Mouse (Mus musculus): ENCODE measurements around the gene Ipmk. TPM values are rescaled to one million over a fixed set of nuclear protein-coding genes. Genes with fewer than 3 reads are reported as not detected.

The Ipmk gene
- total and polyA plus RNA-seq, 2 experiments from 2014 or later, result 14.4 to 19.0 TPM

DNA sequence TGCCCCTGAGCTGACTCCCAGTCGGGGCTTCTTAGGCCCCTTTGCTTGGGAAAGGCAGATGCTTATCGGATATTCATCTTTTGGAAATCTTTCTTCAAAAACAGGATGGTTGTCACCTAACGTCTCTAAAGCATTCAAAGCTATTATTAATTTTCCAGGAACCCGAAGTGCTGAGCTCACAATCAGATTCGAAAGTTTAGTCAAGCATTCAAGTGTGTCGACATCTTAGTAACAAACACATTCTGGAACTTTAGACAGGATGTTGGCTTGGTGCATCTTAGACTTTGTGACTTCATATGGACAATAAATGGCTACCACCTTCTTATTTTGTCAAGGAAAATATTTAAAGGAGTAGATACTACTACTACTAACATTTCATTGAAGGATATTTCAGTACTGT lies 19.2 kb upstream of the Ipmk start:
- no peak for DNase-seq (ENCODE audit: low spot score)
- no peak for TF ChIP-seq CTCF (IDR thresholded peaks at IDR 0.05; ENCODE audit: low read depth)
- no peak overlapping the region for H3K9ac ChIP-seq (replicated peaks; ENCODE audit: low read length)
- H3K4me3 ChIP-seq (ENCODE audit: low read length), result no peak overlapping the region
- H3K27ac ChIP-seq, result no peak overlapping the region
- WGBS, result 86% methylated on average over 6 of the region's 6 CpGs
- no peak for ATAC-seq
- H3K9me3 ChIP-seq (ENCODE audit: low read length), result no peaks in the 10 kb centered on the region
- no peak overlapping the region for H3K4me2 ChIP-seq (ENCODE audit: low read depth, low read length)
- H3K4me1 ChIP-seq (ENCODE audit: insufficient read depth, low read length), result no peaks in the 10 kb centered on the region
- peaks cover 14% of the 10 kb centered on the region; the same call in 1 of the 2 replicates for H3K36me3 ChIP-seq (ENCODE audit: insufficient read depth, low read length)
- H3K27me3 ChIP-seq (ENCODE audit: insufficient read depth, low read length), result no peaks in the 10 kb centered on the region

DNA sequence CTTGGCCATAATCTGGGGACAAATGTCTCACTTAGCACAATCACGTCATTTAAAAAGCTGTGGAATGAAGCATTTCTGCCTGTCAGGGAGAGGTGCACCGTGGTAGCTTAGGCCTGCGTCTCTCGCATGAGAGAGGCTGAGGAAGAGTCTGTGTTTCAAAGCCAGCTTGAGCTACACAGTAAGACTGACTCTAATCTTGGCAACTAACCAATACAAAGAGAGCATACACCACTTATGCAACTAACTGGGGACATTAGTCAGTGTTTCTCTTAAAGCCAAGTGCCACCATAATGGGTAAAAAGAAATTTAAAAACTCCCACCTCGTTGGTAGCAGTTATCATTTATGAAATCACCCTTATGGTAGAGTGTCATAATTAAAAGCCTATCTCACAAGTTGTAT lies 18.7 kb upstream of the Ipmk start:
- Histone ChIP-seq H3K9ac (replicated peaks; ENCODE audit: low read length) (no peak overlapping the region), H3K27ac (no peak overlapping the region), H3K4me2 (ENCODE audit: low read depth, low read length) (no peak overlapping the region), H3K4me1 (ENCODE audit: insufficient read depth, low read length) (no peaks in the 10 kb centered on the region), H3K9me3 (ENCODE audit: low read length) (no peaks in the 10 kb centered on the region), H3K27me3 (ENCODE audit: insufficient read depth, low read length) (no peaks in the 10 kb centered on the region), H3K4me3 (ENCODE audit: low read length) (no peak overlapping the region), H3K36me3 (ENCODE audit: insufficient read depth, low read length) (peaks cover 15% of the 10 kb centered on the region; the same call in 1 of the 2 replicates)
- DNase-seq (ENCODE audit: low spot score) (no peak), ATAC-seq (no peak)
- no peak for TF ChIP-seq CTCF (IDR thresholded peaks at IDR 0.05; ENCODE audit: low read depth)
- 84% methylated on average over 5 of the region's 5 CpGs for WGBS

DNA sequence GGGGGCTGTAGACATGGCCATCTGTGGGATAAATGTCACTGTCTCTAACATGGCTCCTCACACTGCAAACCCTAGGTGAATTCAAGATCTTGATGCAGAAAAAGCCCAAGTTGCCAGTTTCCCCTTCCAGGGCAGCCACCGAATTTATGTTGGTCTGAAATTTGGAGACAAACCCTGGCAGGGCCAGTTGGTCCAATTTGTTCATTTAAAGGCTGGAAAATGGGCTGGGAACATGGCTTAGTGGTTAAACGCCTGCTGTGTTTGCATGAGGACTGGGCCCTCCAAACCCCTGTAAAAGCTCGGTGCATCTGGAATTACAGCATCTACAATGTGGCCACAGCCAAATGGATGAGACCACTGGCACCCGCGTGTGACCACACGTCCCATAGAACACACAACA lies 18.3 kb upstream of the Ipmk start:
- no peaks in the 10 kb centered on the region for H3K9me3 ChIP-seq (ENCODE audit: low read length)
- no peak overlapping the region for H3K4me2 ChIP-seq (ENCODE audit: low read depth, low read length)
- no peaks in the 10 kb centered on the region for H3K4me1 ChIP-seq (ENCODE audit: insufficient read depth, low read length)
- no peak for TF ChIP-seq CTCF (IDR thresholded peaks at IDR 0.05; ENCODE audit: low read depth)
- ATAC-seq (no peak), DNase-seq (ENCODE audit: low spot score) (no peak)
- 94% methylated on average over 6 of the region's 6 CpGs for WGBS
- H3K36me3 ChIP-seq (ENCODE audit: insufficient read depth, low read length), result peaks cover 19% of the 10 kb centered on the region; the same call in 1 of the 2 replicates
- no peak overlapping the region for H3K27ac ChIP-seq
- no peaks in the 10 kb centered on the region for H3K27me3 ChIP-seq (ENCODE audit: insufficient read depth, low read length)
- H3K4me3 ChIP-seq (ENCODE audit: low read length), result no peak overlapping the region
- no peak overlapping the region for H3K9ac ChIP-seq (replicated peaks; ENCODE audit: low read length)

- DNase-seq (ENCODE audit: low spot score) (no peak), ATAC-seq (no peak)
- Histone ChIP-seq H3K9me3 (ENCODE audit: low read length) (no peaks in the 10 kb centered on the region), H3K36me3 (ENCODE audit: insufficient read depth, low read length) (peaks cover 20% of the 10 kb centered on the region; the same call in 1 of the 2 replicates), H3K27ac (no peak overlapping the region), H3K9ac (replicated peaks; ENCODE audit: low read length) (no peak overlapping the region), H3K4me1 (ENCODE audit: insufficient read depth, low read length) (no peaks in the 10 kb centered on the region), H3K4me3 (ENCODE audit: low read length) (no peak overlapping the region), H3K4me2 (ENCODE audit: low read depth, low read length) (no peak overlapping the region), H3K27me3 (ENCODE audit: insufficient read depth, low read length) (no peaks in the 10 kb centered on the region)
- 98% methylated on average over 12 of the region's 12 CpGs for WGBS
- TF ChIP-seq CTCF (IDR thresholded peaks at IDR 0.05; ENCODE audit: low read depth), result no peak
Measured at GRCm38 (mm10) chr10:71330070-71330469, 17.5 kb upstream of the Ipmk start.

- no peak overlapping the region for H3K4me3 ChIP-seq (ENCODE audit: low read length)
- no peaks in the 10 kb centered on the region for H3K9me3 ChIP-seq (ENCODE audit: low read length)
- no peak overlapping the region for H3K27ac ChIP-seq
- TF ChIP-seq CTCF (IDR thresholded peaks at IDR 0.05; ENCODE audit: low read depth), result no peak
- ATAC-seq (no peak), DNase-seq (ENCODE audit: low spot score) (no peak)
- WGBS, result 95% methylated on average over 7 of the region's 7 CpGs
- peaks cover 28% of the 10 kb centered on the region for H3K36me3 ChIP-seq (ENCODE audit: insufficient read depth, low read length)
- no peak overlapping the region for H3K4me2 ChIP-seq (ENCODE audit: low read depth, low read length)
- no peaks in the 10 kb centered on the region for H3K4me1 ChIP-seq (ENCODE audit: insufficient read depth, low read length)
- H3K9ac ChIP-seq (replicated peaks; ENCODE audit: low read length), result no peak overlapping the region
- no peaks in the 10 kb centered on the region for H3K27me3 ChIP-seq (ENCODE audit: insufficient read depth, low read length)
Measured at GRCm38 (mm10) chr10:71331908-71332307, 15.7 kb upstream of the Ipmk start.

DNA sequence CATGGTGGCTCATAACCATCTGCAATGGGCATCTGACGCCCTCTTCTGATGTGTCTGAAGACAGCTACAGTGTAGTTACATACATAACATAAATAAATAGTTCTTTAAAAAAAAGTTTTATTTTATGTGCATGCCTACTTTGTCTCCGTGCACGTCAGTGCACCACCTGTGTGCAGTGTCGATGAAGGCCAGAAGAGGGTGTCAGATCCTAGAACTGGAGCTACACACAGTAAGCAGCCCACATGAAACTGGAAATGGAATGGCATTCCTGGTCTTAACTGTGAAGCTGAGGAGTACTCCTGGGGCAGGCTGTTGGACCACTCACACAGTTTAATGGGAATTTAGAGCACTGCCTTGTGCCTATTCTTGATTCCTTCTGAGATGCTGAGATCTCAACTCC lies 15.2 kb upstream of the Ipmk start:
- H3K4me1 ChIP-seq (ENCODE audit: insufficient read depth, low read length), result no peaks in the 10 kb centered on the region
- DNase-seq (ENCODE audit: low spot score) (no peak), ATAC-seq (no peak)
- no peak overlapping the region for H3K4me2 ChIP-seq (ENCODE audit: low read depth, low read length)
- peaks cover 28% of the 10 kb centered on the region for H3K36me3 ChIP-seq (ENCODE audit: insufficient read depth, low read length)
- no peak overlapping the region for H3K4me3 ChIP-seq (ENCODE audit: low read length)
- WGBS, result 90% methylated on average over 4 of the region's 4 CpGs
- no peak overlapping the region for H3K9ac ChIP-seq (replicated peaks; ENCODE audit: low read length)
- TF ChIP-seq CTCF (IDR thresholded peaks at IDR 0.05; ENCODE audit: low read depth), result peak; percentile 46; the same call in 1 of the 2 replicates
- no peaks in the 10 kb centered on the region for H3K9me3 ChIP-seq (ENCODE audit: low read length)
- no peaks in the 10 kb centered on the region for H3K27me3 ChIP-seq (ENCODE audit: insufficient read depth, low read length)
- no peak overlapping the region for H3K27ac ChIP-seq

DNA sequence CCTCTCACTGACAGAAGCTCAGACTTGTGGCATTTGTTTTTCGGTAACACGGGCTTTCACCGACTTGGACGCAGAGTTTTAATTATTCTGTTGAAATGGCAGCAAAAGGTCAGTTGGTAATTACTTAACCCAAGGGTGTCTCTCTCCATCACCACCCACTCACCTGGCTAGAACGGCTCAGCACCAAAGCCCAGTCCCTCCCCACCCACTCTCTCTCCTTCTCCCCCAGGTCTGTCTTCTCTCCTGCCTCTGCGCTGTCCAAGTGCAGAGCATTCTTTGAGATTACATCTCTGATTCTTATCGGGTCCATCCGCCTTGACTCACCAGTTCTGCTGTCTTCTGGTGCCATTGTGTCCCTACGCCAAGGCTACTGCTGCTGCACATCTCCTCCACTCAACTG lies 14.7 kb upstream of the Ipmk start:
- H3K4me2 ChIP-seq (ENCODE audit: low read depth, low read length), result no peak overlapping the region
- peaks cover 28% of the 10 kb centered on the region for H3K36me3 ChIP-seq (ENCODE audit: insufficient read depth, low read length)
- no peaks in the 10 kb centered on the region for H3K9me3 ChIP-seq (ENCODE audit: low read length)
- TF ChIP-seq CTCF (IDR thresholded peaks at IDR 0.05; ENCODE audit: low read depth), result no peak
- DNase-seq (ENCODE audit: low spot score) (no peak), ATAC-seq (no peak)
- H3K4me1 ChIP-seq (ENCODE audit: insufficient read depth, low read length), result no peaks in the 10 kb centered on the region
- no peak overlapping the region for H3K4me3 ChIP-seq (ENCODE audit: low read length)
- H3K27me3 ChIP-seq (ENCODE audit: insufficient read depth, low read length), result no peaks in the 10 kb centered on the region
- no peak overlapping the region for H3K27ac ChIP-seq
- H3K9ac ChIP-seq (replicated peaks; ENCODE audit: low read length), result no peak overlapping the region
- WGBS, result 94% methylated on average over 9 of the region's 9 CpGs

Data from hindbrain, postnatal 0 days (tissue).